Mouse (Mus musculus): ENCODE data around the gene Copb2.
A peak's percentile ranks its signal among the peaks of the same experiment; 100 is the strongest.

Copb2 gene

DNA sequence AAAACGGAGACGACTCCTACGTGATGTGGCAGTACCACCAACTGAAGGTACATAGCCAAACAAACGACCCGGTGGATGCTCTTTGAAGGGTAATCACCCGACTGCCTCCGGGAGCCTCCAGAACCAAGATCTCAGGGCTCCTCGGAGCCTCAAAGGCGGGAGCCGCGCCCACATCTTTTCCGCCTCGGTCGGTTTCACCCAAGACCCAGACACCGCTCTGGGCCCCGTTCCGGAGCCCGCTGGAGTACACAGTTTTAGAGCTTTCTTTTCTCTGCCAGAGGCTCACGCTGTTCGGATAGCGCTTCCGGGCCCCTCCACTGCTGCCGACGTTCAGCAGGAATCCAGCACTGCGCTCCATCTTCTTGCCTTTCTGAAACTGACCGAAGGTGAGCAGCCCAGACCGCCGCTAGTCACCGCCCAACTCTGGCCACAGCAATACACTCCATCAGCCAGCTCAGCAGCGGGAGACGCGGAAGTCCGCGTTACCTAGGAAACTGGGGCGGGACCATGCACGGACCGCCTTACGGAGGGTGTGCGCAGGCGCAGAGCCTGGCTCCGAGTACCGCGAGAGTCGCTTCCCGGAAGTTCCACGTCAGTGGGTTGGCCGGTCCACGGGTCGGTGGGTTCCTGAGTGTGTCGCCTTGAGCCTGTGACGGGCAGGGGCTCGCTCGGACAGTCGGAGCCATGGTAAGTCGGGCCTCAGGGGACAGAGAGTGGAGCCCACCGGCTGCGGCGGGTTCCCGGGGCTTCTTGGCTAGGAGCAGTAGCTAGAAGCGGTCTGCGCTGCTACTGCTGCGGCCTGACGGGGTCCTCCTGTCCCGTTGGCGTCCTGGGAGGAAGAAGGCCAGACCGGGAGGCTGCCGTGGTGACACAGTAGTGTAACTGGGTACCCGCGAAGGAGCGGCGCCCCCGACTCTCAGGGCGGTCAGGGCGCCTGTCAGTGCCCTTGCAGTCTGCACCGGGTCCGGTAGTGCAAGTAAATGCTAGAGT lies at the start of gene Copb2:
Copb2 (plus strand) TSS at position 585 of the 990 bp plus-strand sequence.
- peak; percentile 99 to 100 for DNase-seq (ENCODE audit: low spot score in 2 of 2)

DNA sequence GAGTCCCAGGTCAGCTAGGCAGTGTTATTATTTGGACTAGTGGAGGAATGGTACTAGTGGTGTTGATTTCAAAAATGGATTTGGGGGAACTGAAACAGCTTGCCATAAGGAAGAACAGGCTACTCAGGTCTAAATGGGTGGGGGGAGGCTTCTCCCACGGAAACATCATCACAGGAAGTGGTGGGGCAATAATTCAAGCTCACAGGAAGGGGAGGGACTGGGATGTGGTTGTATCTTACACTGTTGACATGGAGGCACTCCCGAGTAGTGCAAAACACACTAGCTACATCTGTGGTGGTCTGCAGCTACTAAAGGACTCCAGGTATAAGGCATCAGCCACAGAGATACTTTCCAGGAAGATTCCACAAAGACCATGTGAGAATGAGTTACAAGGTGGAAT lies 39.6 kb upstream of the Copb2 start:
- no peak for DNase-seq (ENCODE audit: low spot score in 2 of 2)

DNA sequence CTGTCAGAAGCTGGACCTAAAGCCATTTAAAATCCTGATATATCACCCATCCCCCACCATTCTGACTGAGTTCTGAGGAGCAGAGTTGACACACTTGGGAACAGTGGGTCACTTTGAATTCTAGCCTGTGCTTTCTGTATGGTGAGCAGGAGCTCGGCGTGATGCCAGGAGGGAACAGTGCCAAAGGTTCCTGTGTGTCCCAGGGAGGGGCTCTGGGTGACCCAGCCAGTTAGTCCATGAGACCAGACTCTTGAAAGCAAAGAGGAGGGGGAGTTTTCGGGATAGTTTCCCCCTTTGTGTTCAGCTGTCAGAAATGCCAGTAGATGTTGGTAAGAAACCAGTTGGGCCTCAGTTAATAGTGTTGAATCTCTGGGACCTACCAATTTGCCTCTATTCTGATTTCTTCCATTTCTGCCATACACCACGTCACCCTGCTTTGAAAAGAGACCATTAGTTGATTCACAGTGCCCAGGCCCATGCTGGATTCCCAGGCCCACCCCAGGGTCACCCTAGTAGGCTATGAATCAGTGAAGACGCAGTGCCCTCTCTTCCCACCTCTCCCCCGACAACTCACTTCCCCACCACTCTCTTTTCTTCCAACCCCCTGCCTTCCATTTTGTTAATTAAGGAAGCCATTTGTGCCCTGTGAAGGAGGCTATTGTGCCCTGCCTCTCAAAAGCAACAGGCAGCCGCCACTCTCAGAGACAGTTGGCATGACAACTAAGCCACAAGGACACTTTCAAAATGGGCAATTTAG lies 38.6 kb upstream of the Copb2 start:
- DNase-seq (ENCODE audit: low spot score in 2 of 2), result no peak

DNA sequence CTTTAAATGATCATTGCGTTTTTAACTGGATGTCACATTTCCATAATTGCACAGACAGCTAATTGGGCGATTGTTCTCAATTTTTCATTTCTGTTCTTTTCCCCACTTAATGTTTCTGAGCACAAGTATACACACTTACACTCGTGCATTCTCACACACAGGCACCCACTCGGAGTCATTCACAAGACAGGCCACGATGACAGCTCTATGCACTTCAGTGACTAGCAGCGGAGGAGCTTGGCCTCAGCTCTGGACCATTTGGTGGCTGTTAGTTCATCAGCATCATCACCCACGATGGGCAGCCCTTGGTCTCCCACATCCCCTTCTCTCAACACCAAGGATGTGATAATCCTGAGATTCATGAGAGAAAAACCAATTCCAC lies 38.0 kb upstream of the Copb2 start:
- no peak for DNase-seq (ENCODE audit: low spot score in 2 of 2)

DNA sequence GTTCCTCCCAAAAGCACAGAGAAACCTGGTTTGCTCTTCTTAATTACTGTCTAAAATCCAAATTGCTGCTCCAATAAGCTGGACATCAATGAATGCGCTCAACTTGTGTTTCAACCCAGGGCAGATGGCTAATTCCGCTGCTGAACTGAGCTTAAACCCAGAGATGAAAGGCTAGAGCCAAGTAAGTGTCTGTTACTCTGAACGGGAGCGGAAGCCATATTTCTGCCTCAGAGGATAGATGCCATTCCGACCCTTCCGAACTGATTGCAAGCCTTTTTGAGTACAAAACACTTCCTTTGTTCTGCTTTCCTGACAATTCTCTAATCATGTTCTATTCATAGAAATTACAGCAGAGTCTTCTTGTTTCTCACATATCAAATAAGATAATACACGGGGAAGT lies 36.3 kb upstream of the Copb2 start:
- no peak for DNase-seq (ENCODE audit: low spot score in 2 of 2)

DNA sequence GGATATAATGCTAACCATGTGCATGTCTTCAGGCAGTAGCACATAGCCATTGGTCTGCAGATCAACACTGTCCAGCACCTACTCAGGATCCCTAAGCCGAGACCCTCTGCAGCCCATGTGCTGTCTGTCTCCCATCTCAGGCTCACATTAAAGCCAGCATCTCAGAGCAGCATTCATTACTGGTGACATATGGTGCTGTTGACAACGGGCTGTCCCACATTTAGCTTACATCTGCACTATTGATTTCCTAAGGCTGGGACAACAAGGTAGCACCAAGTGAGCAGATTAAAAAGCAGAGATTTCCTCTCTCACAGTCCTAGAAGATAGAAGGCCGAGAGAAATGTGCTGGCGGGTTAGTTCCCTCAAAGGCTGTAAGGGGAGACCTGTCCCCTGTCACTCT lies 33.7 kb upstream of the Copb2 start:
- DNase-seq (ENCODE audit: low spot score in 2 of 2), result no peak

DNA sequence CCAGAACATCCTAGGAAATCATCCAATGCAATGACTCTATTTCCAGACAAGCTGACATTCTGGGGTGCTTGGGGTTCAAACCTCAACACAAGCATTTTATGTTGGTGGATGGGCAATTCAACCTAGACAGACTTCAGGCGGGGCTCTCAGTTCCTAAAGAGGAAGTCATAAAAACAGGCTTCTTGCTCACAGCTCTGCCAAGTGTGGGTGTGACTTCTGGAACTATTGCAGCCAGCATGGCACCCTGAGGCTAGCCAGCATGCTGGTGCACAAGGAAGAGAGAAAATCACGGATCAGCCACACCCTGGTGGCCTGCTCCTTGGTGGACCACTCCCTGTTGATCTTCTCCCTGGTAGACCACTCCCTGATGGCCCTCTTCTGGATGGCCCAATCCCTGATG lies 32.5 kb upstream of the Copb2 start:
- DNase-seq (ENCODE audit: low spot score in 2 of 2), result no peak

DNA sequence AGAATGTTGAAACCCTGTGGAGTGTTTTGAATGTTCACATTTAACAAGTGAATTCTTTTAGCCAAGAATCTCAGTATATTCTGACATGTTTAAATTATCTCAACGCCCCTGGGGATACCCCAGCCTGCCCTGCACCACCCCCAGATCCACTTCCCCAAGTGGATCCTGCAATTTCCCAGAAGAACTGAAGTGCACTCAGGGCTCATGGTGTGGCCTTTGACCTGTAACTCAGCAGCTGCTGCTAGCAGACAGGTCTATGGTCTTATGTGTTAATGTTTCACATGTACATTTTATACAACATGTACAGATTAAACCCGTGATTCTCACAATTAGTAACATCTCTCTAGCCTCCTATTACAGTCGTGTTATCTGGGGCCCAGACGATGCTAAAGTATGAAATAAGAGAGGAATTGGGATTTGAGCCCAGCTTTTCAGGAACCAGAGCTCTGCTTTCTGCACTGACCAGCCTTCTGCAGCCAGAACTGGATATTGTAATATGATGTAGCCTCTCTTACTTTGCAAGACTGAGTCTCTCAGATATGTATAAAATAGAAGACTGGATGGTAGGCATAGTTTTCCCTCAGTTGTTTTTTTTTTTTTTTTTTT lies 28.7 kb upstream of the Copb2 start:
- DNase-seq (ENCODE audit: low spot score in 2 of 2), result no peak

DNA sequence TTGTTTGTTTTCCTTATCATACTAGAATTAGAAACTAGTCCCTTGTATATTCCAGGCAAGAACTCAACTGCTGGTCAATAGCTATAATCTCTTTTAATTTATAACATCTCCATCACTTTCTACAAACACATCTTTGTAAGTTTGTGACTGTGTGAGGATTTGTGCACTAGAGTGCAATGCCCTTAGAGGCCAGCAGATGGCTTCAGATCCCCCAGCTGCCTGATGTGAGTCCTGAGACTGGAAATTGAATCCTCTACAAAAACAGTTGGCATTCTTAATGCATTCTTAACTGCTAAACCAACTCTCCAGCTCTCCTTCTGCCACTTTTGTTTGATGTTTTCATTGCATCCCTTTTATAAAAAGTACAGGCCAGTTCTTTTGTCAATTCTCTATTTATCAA lies 27.8 kb upstream of the Copb2 start:
- no peak for DNase-seq (ENCODE audit: low spot score in 2 of 2)

DNA sequence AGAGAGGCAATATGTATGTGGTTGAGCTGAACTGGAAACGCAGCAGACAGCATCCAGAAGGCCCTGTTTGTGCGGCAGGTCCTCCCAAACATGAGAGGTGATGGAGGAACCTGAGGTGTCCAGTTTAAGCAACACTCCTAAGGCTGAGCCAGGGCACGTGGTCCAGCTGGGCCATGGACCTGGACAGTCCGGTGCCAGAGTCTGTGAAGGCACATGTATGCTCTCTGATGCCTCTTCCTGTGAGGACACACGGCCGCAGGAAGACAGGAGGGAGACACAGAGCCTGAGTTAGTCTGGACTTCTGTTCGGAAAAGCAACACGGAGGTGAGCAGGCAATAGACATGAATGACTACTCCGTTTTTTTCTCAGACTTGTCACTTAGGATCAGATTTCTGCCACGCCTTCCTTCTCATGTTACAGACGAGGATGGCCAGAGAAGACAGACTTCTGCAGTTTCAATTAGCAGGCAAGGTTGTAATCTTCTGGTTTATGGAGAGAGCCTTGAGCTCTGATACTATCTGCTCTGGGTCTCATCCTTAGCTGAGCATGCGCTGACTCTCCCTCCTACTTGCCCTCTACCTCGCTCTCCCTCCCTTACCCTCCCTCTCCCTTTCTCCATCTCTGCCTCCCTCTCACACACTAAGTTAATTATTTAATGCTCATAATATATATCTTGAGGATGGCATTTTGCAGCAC lies 25.4 kb upstream of the Copb2 start:
- no peak for DNase-seq (ENCODE audit: low spot score in 2 of 2)

DNA sequence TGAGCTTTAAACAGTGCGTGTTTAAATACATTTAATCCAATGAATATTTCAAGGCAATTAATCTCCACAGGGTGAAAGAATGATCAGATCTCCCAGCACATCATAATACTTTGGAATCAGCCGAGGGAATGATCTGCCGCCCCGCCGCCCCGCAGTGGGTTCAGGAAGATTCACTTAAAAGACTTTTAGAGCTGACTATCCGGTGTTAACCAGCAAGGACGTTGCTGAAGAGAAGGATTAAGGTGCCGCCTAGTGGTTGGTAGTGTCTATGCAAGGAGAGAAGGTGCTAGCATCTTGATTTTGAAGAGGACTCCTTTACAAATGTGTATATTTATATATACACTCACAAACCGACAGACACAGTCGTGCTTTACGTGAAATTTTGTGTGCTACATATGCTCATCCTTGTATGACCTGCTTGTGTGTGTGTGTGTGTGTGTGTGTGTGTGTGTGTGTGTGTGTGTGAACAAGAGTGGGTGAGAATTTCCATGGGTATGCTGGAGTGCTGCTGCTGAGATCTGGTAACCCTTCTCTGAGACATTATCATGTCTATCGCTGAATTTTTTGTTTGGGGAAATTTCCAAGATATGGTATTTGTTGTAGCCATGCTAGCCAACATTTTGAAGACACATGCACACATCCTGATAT lies 24.7 kb upstream of the Copb2 start:
- DNase-seq (ENCODE audit: low spot score in 2 of 2), result peak; percentile 7 to 57

DNA sequence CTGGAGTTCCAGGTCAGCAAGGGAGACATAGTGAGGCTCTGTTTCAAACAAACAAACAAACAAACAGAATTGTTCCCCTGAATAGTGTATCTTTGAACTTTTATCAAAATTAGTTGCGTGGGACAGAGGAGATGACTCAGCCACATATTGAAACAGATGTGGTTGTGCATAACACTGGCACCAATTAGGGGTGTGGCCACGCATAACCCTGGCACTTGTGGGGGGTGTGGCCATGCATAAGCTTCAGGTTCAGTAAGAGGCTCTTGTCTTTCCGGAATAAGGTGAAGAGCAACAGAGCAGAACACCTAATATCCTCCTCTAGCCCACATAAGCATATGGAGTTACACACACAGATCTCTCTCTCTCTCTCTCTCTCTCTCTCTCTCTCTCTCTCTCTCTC lies 19.5 kb upstream of the Copb2 start:
- DNase-seq (ENCODE audit: low spot score in 2 of 2), result no peak

DNA sequence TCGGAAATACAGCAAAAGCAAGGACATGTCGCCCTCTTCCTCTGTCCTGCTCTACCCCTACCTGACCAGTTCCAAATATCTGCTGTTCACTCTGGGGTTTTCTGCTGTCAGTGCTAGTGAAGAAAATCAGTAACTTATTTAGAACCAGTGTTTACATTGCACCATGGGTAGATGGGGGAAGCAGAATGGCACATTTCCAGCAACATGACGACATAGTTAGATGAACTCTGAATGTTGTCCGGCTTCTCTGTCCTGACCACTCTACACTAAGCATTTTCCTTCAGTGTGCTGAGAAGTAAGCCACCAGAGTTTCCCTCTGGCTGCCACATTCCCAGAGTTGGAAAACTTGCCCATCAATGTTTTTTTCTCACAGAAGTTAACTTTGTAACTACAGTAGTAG lies 20.3 kb downstream of the Copb2 start:
- DNase-seq (ENCODE audit: low spot score in 2 of 2), result no peak

DNA sequence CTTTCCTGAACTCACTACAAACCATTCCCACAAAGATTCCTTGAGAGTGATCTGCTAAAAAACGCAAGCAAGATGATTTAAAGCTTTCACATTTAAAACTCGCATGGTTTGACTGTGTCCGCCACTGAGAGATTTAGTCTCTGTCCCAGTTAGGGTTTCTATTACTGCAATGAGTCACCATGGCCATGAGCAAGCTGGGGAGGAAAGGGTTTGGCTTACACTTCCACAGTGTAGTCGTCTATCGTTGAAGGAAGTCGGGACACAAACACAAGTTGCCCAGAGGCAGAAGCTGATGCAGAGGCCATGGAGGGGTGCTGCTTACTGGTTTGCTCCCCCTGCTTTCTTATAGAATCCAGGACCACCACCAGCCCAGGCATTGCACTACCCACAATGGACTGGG lies 36.6 kb downstream of the Copb2 start:
- DNase-seq (ENCODE audit: low spot score in 2 of 2), result no peak

DNA sequence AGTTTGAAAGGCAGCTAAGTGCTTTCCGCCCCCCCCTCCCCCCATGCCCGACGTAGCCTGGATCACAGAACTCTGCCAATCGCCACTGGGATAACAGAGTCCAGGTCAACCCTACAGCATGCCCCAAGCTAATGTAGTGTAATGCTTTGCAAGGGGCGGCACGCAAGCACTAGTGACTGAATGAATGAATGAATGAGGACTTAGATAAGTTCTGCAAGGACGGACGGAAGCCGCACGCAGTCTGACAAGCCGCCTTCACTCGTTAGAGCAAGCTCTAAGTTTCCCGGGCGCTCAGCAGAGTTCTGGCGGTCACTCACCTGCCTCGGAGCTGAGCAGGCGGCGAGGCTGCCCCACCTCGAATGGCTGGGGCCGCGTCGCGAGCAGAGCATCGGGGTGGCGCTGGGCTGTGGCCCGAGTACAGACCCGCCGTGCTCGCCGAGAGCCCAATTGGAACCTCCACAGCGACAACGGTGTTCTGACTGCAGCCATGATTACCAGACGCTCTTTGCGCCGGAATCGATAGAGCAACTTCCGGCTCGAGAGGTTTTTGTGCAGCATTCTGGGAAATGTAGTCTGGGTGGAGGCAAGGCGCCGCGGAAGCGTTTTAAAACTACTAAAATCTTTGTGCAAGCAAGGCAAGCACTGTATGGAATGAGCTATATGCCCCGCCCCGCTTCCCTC lies 37.8 kb downstream of the Copb2 start, which contains the start of gene Mrps22:
Mrps22 (minus strand) TSS at position 505 of the 681 bp plus-strand sequence.
- DNase-seq (ENCODE audit: low spot score in 2 of 2), result peak; percentile 48 to 77

DNA sequence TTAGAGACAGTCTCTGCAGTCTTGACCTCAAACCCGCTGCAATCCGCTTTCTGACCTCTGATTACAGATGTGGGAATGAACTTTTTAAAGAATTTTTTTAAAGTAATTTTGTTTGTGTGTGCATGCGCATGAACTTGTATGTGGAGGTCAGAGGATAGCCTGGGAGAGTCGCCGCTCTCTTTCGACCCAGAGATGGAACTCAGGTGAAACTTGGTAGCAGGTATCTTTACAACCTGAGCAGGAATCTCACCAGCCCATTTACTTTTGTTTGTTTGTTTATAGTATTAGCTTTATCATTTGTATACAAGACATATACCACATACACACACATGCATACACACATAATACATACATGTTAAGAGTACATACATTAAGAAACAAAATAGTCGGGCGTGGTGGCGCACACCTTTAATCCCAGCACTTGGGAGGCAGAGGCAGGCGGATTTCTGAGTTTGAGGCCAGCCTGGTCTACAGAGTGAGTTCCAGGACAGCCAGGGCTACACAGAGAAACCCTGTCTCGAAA lies 38.4 kb downstream of the Copb2 start:
- DNase-seq (ENCODE audit: low spot score in 2 of 2), result no peak

DNA sequence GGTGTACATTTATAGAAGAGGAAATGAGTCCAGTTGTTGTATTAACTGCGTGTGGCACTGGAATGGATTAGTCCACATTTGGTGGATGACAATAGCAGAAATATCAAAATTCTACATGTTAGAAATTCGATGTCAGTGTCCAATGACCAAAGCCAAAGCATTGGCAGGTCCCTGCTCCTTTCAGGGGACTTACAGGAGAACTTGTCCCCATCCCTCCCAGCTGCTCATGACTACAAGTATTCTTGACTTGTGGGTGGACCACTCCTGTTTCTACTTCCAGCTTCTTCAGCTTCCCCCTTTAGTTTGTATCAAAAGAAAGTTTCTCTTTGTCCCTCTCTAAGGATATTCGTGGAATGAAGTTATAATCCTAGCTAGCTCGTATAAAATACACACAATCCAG lies 41.4 kb downstream of the Copb2 start:
- DNase-seq (ENCODE audit: low spot score in 2 of 2), result no peak

DNA sequence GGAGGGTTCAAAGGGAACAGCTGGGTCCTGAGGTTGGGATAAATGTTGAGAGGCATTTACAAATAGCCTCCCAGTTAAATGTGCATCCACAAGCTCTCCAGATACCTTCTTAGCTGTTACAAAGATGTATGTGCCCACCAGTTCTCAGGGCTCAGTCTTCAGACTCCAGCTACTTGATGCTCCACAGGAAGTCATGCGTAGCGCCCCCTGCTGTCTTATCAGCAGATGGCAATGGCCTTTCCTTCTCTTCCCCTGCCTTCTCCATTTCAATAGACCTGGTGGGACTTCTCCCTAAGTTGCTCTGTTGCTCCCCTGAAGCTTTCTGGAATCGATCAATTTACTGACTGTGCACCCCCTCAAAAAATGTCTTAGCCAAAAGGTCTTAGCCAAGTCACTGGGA lies 65.0 kb downstream of the Copb2 start:
- DNase-seq (ENCODE audit: low spot score in 2 of 2), result peak in 1 of 2 experiments; percentile 20

DNA sequence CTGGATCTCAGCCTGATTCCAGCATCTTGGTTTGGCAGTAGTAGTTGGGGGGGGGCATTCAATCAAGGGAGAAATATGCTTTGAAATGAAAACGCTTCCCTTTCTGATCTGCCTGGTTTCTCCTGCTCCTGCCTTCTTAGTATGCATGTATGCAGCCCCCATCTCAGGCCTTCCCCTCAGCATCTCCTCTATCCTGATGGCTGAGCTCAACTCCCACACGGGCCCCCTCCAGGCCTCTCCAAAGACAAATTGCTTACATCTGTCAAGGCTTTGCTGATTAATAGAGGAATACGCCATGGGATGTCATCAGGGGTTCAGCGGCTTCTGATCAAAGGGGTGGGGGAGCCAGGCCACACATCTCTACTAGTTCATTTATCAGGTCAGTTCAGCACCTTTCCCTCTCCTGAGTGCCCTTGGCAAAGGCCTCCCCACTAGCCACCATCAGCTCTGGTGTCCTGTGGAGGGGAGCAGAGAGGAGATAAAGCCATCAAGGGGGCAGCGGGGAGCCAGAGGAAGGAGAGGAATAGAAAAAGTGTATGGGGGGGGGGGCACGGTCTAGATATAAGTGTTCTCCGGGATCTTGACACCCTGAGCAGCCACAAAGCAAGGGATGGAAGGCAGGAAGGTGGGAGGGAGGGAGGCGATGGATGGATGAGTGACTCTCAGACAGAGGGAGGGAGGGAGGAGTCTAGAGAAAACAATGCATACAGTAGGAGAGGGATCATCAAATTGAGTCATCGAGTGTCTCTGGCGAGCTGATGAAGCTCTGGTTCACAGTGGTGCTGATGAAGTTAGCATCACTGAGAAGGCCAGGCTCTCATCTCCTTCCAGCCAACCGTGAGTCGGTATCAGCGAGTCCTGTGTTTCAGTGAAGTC lies 70.0 kb downstream of the Copb2 start:
- no peak for DNase-seq (ENCODE audit: low spot score in 2 of 2)
